Mouse (Mus musculus): Measurements from ENCODE around the gene Acsm5. TPM values are rescaled to one million over a fixed set of nuclear protein-coding genes. Genes with fewer than 3 reads are reported as not detected.

The Acsm5 gene
- polyA plus RNA-seq, 1 experiment from 2014 or later = not detected

GRCm38 (mm10) chr7:119527548-119527947 is 8.3 kb downstream of the Acsm5 start:
- Histone ChIP-seq H3K4me1 (ENCODE audit: control insufficient read depth, insufficient read depth, low read length) (no peaks in the 10 kb centered on the region), H3K27ac (ENCODE audit: low read depth, low read length) (no peak overlapping the region), H3K36me3 (ENCODE audit: control insufficient read depth, insufficient read depth, low read length) (no peaks in the 10 kb centered on the region), H3K4me3 (ENCODE audit: low read depth, low read length) (no peak overlapping the region), H3K27me3 (ENCODE audit: control insufficient read depth, insufficient read depth, low read length) (no peaks in the 10 kb centered on the region), H3K9me3 (replicated peaks; ENCODE audit: control insufficient read depth, low read length) (no peaks in the 10 kb centered on the region), H3K9ac (ENCODE audit: low read depth, low read length) (no peak overlapping the region), H3K4me2 (no peak overlapping the region)
- 73% methylated on average over 2 of the region's 2 CpGs for WGBS (ENCODE audit: insufficient replicate concordance)
- ATAC-seq (replicated peaks; ENCODE audit: insufficient number of reproducible peaks, low FRiP score, low TSS enrichment) = no peak

- Histone ChIP-seq H3K27ac (ENCODE audit: low read depth, low read length) (no peak overlapping the region), H3K4me3 (ENCODE audit: low read depth, low read length) (no peak overlapping the region), H3K9ac (ENCODE audit: low read depth, low read length) (no peak overlapping the region), H3K9me3 (replicated peaks; ENCODE audit: control insufficient read depth, low read length) (no peaks in the 10 kb centered on the region), H3K27me3 (ENCODE audit: control insufficient read depth, insufficient read depth, low read length) (no peaks in the 10 kb centered on the region), H3K36me3 (ENCODE audit: control insufficient read depth, insufficient read depth, low read length) (no peaks in the 10 kb centered on the region), H3K4me1 (ENCODE audit: control insufficient read depth, insufficient read depth, low read length) (no peaks in the 10 kb centered on the region), H3K4me2 (no peak overlapping the region)
- no peak for ATAC-seq (replicated peaks; ENCODE audit: insufficient number of reproducible peaks, low FRiP score, low TSS enrichment)
- WGBS (ENCODE audit: insufficient replicate concordance) = 56% methylated on average over 7 of the region's 7 CpGs
Measured at GRCm38 (mm10) chr7:119528617-119529016, 9.4 kb downstream of the Acsm5 start.

DNA sequence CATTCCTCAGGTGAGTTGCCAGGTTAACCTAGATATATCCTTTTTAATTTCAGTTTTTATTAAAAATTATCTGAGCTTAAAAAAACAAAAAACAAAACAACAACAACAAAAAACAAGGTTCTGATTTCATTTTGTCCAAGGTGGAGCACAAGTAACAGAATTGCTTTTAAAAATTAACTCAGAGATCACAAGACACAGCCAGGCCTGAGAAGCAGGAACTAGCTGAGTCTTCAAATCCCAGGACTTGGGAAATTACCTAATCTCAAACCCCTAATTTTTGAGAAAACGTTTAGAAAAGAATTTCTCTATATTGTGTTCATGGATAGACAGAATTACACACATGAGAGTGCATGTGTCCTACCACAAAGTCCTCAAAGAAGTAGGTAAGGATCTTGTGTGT is 13.7 kb downstream of the Acsm5 start:
- no peaks in the 10 kb centered on the region for H3K36me3 ChIP-seq (ENCODE audit: control insufficient read depth, insufficient read depth, low read length)
- H3K9me3 ChIP-seq (replicated peaks; ENCODE audit: control insufficient read depth, low read length) = no peaks in the 10 kb centered on the region
- no peak for ATAC-seq (replicated peaks; ENCODE audit: insufficient number of reproducible peaks, low FRiP score, low TSS enrichment)
- WGBS (ENCODE audit: insufficient replicate concordance) = 30% methylated on average over 1 of the region's 1 CpGs
- no peaks in the 10 kb centered on the region for H3K4me1 ChIP-seq (ENCODE audit: control insufficient read depth, insufficient read depth, low read length)
- H3K9ac ChIP-seq (ENCODE audit: low read depth, low read length) = no peak overlapping the region
- no peak overlapping the region for H3K27ac ChIP-seq (ENCODE audit: low read depth, low read length)
- H3K27me3 ChIP-seq (ENCODE audit: control insufficient read depth, insufficient read depth, low read length) = no peaks in the 10 kb centered on the region
- H3K4me2 ChIP-seq = no peak overlapping the region
- no peak overlapping the region for H3K4me3 ChIP-seq (ENCODE audit: low read depth, low read length)

DNA sequence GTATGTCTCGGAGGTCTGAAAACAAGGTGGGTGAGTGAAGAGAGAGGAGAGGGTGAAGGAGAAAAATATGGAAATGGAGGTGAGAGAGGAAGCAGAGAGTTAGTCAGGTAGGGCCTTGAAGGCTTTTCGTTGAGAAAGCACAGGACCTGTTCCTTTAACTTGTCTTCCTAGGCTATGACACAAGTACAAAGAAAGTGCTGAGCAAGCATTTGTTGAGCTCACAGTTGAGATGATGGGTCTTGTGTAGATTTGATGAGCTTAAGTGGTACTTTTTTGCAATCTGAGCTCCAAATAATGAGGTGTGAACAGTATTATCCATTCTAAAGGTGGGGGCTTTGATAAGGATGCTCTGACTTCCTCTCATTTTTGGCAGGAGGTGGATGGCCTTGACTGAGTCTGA is 15.1 kb downstream of the Acsm5 start:
- no peak for ATAC-seq (replicated peaks; ENCODE audit: insufficient number of reproducible peaks, low FRiP score, low TSS enrichment)
- no peaks in the 10 kb centered on the region for H3K4me1 ChIP-seq (ENCODE audit: control insufficient read depth, insufficient read depth, low read length)
- no peak overlapping the region for H3K4me2 ChIP-seq
- no peak overlapping the region for H3K9ac ChIP-seq (ENCODE audit: low read depth, low read length)
- H3K9me3 ChIP-seq (replicated peaks; ENCODE audit: control insufficient read depth, low read length) = no peaks in the 10 kb centered on the region
- no peaks in the 10 kb centered on the region for H3K27me3 ChIP-seq (ENCODE audit: control insufficient read depth, insufficient read depth, low read length)
- 78% methylated on average over 2 of the region's 2 CpGs for WGBS (ENCODE audit: insufficient replicate concordance)
- H3K36me3 ChIP-seq (ENCODE audit: control insufficient read depth, insufficient read depth, low read length) = no peaks in the 10 kb centered on the region
- H3K4me3 ChIP-seq (ENCODE audit: low read depth, low read length) = no peak overlapping the region
- H3K27ac ChIP-seq (ENCODE audit: low read depth, low read length) = no peak overlapping the region

DNA sequence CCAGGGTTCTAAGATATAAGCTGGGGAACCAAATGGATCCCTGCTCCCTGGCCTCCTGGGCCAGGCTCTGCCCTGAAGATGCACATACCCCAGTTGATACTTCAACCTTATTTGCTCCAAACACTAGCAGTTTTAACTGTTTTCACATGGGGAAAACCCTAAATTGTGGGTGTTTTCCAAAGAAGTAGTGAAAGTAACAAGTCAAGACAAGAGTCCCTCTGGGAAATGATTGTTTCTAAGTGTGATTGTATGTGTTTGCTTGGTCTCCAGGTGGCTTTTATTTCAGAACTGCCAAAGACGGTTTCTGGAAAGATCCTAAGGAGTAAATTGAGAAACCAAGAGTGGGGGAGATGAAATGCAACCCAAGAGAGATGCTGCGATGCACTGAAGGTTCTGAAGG is 23.2 kb downstream of the Acsm5 start:
- H3K27ac ChIP-seq (ENCODE audit: low read depth, low read length) = no peak overlapping the region
- no peaks in the 10 kb centered on the region for H3K27me3 ChIP-seq (ENCODE audit: control insufficient read depth, insufficient read depth, low read length)
- H3K9ac ChIP-seq (ENCODE audit: low read depth, low read length) = no peak overlapping the region
- no peak overlapping the region for H3K4me3 ChIP-seq (ENCODE audit: low read depth, low read length)
- H3K9me3 ChIP-seq (replicated peaks; ENCODE audit: control insufficient read depth, low read length) = no peaks in the 10 kb centered on the region
- no peaks in the 10 kb centered on the region for H3K4me1 ChIP-seq (ENCODE audit: control insufficient read depth, insufficient read depth, low read length)
- 79% methylated on average over 2 of the region's 2 CpGs for WGBS (ENCODE audit: insufficient replicate concordance)
- H3K36me3 ChIP-seq (ENCODE audit: control insufficient read depth, insufficient read depth, low read length) = no peaks in the 10 kb centered on the region
- ATAC-seq (replicated peaks; ENCODE audit: insufficient number of reproducible peaks, low FRiP score, low TSS enrichment) = no peak
- H3K4me2 ChIP-seq = no peak overlapping the region

- ATAC-seq (replicated peaks; ENCODE audit: insufficient number of reproducible peaks, low FRiP score, low TSS enrichment) = no peak
- Histone ChIP-seq H3K9me3 (replicated peaks; ENCODE audit: control insufficient read depth, low read length) (no peaks in the 10 kb centered on the region), H3K27ac (ENCODE audit: low read depth, low read length) (no peak overlapping the region), H3K27me3 (ENCODE audit: control insufficient read depth, insufficient read depth, low read length) (no peaks in the 10 kb centered on the region), H3K4me1 (ENCODE audit: control insufficient read depth, insufficient read depth, low read length) (no peaks in the 10 kb centered on the region), H3K36me3 (ENCODE audit: control insufficient read depth, insufficient read depth, low read length) (no peaks in the 10 kb centered on the region), H3K9ac (ENCODE audit: low read depth, low read length) (no peak overlapping the region), H3K4me3 (ENCODE audit: low read depth, low read length) (no peak overlapping the region), H3K4me2 (no peak overlapping the region)
Measured at GRCm38 (mm10) chr7:119545572-119545971, 26.3 kb downstream of the Acsm5 start.

DNA sequence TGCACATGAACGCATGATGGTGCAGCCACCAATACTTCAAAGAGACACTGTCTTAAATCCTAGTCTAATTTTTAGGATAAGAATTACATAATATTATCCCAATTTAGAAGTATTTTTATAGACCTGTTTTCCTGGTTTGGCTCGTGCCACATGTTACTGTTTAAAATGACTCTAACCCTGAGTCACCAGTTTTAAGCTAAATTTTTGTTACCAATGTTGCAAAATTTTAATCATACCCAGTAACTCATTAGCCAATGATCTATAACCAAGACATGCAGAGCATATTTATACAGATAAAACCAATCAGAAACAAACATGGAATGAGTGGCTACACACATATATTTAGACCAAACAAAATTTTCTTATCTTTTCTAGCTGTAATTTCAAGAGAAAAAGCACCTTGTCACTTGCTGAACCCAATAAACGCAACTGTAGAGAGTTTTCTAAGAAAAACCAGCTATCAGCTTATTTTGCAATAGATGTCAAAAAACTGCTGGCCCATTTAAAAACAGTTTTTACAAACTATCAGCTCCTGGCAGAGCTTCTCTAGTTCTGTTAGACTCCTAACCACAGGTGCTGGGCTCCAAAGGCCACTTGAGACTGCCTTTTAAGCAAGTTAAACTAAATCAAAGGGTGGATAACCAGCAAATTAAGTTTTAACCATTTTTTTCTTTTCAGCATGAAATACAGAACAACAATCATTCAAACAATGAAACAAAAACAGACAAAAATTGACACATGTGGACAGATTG is 31.4 kb downstream of the Acsm5 start:
- ATAC-seq (replicated peaks; ENCODE audit: insufficient number of reproducible peaks, low FRiP score, low TSS enrichment) = no peak
- Histone ChIP-seq H3K27me3 (ENCODE audit: control insufficient read depth, insufficient read depth, low read length) (no peaks in the 10 kb centered on the region), H3K4me1 (ENCODE audit: control insufficient read depth, insufficient read depth, low read length) (no peaks in the 10 kb centered on the region), H3K27ac (ENCODE audit: low read depth, low read length) (no peak overlapping the region), H3K36me3 (ENCODE audit: control insufficient read depth, insufficient read depth, low read length) (no peaks in the 10 kb centered on the region), H3K9me3 (replicated peaks; ENCODE audit: control insufficient read depth, low read length) (no peaks in the 10 kb centered on the region), H3K4me3 (ENCODE audit: low read depth, low read length) (no peak overlapping the region), H3K4me2 (no peak overlapping the region), H3K9ac (ENCODE audit: low read depth, low read length) (no peak overlapping the region)
- WGBS (ENCODE audit: insufficient replicate concordance) = 74% methylated on average over 3 of the region's 3 CpGs

DNA sequence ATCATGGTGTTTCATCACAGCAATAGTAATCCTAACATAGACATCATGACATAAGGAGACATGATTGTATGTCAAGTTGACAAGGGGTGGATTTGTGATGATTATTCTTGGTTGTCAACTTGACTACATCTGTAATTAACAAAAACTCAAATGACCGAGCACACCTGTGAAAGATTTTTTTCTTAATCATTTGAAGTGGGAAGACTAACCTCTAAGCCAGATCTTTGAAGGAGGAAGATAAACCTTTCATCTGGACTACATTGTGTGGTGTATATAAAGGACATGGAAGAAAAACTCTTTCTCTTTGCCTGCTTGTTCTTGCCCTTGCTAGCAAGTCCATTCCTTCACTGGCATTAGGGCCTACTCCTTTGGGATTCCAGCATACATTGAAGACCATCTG is 34.8 kb downstream of the Acsm5 start, which contains the start of gene Acsm2:
TSS of gene Acsm2 (plus strand) at position 301 of the 400 bp plus-strand sequence.
- H3K27ac ChIP-seq (ENCODE audit: low read depth, low read length) = no peak within 1 kb of the TSS
- no peaks in the 10 kb centered on the region for H3K27me3 ChIP-seq (ENCODE audit: control insufficient read depth, insufficient read depth, low read length)
- H3K9ac ChIP-seq (ENCODE audit: low read depth, low read length) = no peak within 1 kb of the TSS
- H3K4me1 ChIP-seq (ENCODE audit: control insufficient read depth, insufficient read depth, low read length) = no peaks in the 10 kb centered on the region
- no peaks in the 10 kb centered on the region for H3K9me3 ChIP-seq (replicated peaks; ENCODE audit: control insufficient read depth, low read length)
- H3K4me3 ChIP-seq (ENCODE audit: low read depth, low read length) = no peak within 1 kb of the TSS
- no peaks in the 10 kb centered on the region for H3K36me3 ChIP-seq (ENCODE audit: control insufficient read depth, insufficient read depth, low read length)
- 77% methylated on average over 1 of the region's 1 CpGs for WGBS (ENCODE audit: insufficient replicate concordance)
- no peak for ATAC-seq (replicated peaks; ENCODE audit: insufficient number of reproducible peaks, low FRiP score, low TSS enrichment)
- no peak within 1 kb of the TSS for H3K4me2 ChIP-seq

DNA sequence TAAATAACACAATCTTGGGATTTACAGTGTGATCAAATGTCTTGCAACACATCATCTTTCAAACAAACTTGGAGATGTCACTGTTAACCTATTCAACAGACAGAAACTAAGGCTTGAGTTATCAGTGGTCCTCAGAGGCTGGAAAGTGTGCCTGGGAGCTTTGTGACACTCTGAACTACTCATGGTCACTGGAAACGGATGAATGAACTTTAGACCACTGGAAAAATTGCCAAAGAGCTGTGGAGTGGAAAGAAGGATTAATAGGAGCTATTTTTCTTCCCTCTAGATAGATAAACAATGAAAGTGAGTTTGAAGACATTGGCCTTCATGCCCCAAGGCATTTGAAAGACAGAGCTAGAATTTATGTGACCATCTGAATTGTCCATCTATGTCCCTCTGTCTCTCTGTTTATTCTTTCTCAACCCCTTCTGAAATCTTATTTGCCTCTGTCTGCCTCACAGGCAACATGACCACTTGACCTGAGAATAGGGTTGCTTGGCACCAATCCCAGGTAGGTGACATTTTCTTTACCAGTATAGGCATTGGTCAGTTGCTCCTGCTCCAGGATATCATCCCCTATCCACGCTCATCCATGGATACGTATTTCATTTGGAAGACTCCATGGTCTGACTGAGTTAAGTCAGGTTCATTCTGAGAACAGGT is 40.7 kb downstream of the Acsm5 start:
- Histone ChIP-seq H3K4me1 (ENCODE audit: control insufficient read depth, insufficient read depth, low read length) (no peaks in the 10 kb centered on the region), H3K36me3 (ENCODE audit: control insufficient read depth, insufficient read depth, low read length) (no peaks in the 10 kb centered on the region), H3K4me2 (no peak overlapping the region), H3K9ac (ENCODE audit: low read depth, low read length) (no peak overlapping the region), H3K9me3 (replicated peaks; ENCODE audit: control insufficient read depth, low read length) (no peaks in the 10 kb centered on the region), H3K4me3 (ENCODE audit: low read depth, low read length) (no peak overlapping the region), H3K27me3 (ENCODE audit: control insufficient read depth, insufficient read depth, low read length) (no peaks in the 10 kb centered on the region), H3K27ac (ENCODE audit: low read depth, low read length) (no peak overlapping the region)
- ATAC-seq (replicated peaks; ENCODE audit: insufficient number of reproducible peaks, low FRiP score, low TSS enrichment) = no peak
- 66% methylated on average over 3 of the region's 3 CpGs for WGBS (ENCODE audit: insufficient replicate concordance)
